Mouse (Mus musculus): ENCODE results near the gene Hmox2. TPM values are rescaled to one million over a fixed set of nuclear protein-coding genes. Genes with fewer than 3 reads are reported as not detected.

The Hmox2 gene
- total RNA-seq, 2 experiments from 2014 or later, result 54.3 to 56.2 TPM

- no peak for DNase-seq (ENCODE audit: low spot score in 2 of 2)
Observed at GRCm38 (mm10) chr16:4778940-4779339, 52.8 kb downstream of the Hmox2 start.

DNA sequence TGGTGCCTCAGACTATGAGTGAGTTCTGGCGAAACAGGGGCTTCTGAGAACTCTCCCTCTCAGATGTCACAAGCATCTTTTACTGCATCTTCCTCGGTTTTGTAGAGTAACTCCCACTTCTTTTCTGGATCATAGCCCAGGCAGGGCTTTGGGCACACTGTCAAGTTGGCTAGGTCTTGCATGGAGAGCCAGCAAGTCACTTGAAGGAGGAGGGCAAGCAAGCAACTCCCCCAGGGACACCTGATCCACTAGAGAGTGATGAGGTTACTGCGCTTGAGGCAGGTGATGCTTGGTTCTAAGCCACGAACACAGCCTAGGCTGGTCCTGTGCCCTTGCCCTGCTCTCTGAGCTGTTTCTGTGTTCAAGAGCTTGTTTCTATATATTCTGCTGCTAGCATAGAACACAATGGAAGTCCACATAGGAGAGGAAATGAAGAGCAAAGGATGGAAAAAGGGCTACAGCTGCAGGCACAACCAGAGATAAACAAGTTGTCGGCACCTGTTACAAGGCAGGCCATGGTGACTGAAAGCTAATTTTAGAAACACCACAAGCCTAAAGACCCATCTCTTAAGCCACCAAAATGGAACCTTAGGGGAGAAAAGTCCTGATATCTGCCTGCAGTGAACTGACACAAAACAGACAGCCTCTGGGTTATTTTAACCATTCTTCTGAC is 55.5 kb downstream of the Hmox2 start:
- DNase-seq (ENCODE audit: low spot score in 2 of 2), result peak in 1 of 2 experiments; percentile 50

DNA sequence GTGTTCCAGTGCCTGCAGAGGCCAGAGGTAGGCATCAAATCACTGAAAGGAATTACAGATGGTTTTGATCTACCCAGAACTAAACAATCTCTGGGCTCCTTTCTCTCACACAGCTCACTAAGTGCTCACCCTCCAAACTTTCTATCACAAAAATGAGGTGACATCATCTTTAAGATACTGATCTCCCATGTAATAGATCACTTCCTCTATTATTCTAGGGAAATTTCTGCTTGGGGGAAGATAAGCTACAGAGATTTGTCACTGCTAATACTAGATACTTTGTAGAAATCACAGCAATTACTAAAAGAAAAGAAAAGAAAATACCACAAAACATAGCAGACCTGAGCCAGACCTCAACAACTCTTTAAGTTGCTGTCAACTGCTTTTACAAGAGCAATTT is 56.4 kb downstream of the Hmox2 start:
- DNase-seq (ENCODE audit: low spot score in 2 of 2), result no peak

DNA sequence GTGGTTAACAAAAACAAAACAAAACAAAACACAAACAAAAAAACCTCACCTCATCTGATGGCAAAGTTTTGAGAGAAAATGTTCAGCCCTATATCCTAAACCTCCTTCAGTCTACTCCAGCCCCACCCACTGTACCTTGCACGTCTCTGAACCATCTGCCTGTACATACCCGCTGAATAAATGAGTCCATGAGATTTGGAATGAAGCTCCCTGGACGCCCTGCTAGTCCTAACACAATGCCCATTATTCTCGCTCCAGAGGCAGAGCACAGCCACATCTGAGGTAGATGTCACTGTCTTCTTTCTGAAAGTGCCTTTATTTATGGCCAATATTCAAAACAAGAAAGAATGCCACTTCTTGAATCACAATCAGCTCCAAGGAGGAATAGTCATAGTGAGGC is 59.5 kb downstream of the Hmox2 start:
- no peak for DNase-seq (ENCODE audit: low spot score in 2 of 2)

GRCm38 (mm10) chr16:4788176-4788575 is 62.0 kb downstream of the Hmox2 start:
- DNase-seq (ENCODE audit: low spot score in 2 of 2), result no peak

- peak in 1 of 2 experiments; percentile 23 for DNase-seq (ENCODE audit: low spot score in 2 of 2)
Observed at GRCm38 (mm10) chr16:4789311-4789768, 63.2 kb downstream of the Hmox2 start.

DNA sequence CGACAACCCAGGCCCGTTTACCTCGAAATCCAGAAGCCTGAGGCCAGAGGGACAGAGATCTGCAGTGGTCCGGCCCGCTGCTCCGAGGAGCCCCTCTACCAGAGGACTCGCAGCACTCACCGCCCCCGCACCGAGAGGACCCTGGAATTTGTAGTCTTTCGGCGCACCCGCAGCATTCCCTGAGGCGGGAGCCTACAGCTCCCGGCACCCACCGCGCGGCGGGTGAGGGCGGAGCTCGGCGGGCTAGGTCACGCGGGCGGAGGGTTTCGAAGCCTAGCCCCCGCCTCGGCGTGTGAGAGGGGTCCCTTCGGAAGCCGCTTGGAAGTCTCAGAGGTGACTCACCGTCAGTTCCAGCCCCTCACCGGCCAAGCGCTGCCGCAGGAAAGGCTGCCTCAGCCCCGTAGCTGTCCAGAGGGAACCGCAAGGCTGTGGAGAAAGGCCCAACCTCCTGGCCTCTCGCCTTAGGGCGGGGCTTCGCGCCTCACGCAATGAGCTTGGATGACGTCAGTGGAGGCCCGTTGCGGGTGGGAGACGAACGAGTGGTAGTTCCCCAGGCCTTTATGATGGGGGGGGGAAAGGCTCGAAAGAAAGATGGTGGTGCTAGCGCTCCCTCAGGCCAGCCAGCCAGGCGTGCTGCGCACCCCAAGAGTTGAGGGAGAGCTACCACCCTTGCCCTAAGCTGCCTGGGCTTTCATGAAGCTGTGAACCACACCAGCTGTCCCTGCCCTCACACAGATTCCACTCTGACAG is 63.8 kb downstream of the Hmox2 start, which contains the start of gene Cdip1:
Gene Cdip1 (minus strand): TSS at position 483 of the 750 bp plus-strand sequence.
- DNase-seq (ENCODE audit: low spot score in 2 of 2), result peak; percentile 86 to 94

DNA sequence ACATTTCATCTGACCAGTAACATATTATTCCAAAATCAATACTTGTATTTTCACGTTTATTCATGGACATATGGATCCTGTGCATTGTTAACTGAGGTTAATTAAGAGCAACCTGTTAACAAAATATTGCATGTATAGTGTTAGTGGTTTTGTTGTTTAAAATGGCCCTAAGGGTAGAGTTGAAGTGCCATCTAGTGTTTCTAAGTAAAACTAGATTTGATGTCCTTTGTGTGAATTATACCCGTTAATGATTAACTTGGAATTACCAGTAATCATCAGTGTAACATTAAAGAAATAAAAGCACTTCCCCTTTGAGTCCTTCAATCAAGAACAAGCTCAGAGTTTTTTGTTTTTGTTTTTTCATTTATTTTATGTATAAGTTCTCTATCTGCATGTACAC is 65.2 kb downstream of the Hmox2 start:
- DNase-seq (ENCODE audit: low spot score in 2 of 2), result no peak

- DNase-seq (ENCODE audit: low spot score in 2 of 2), result no peak
Observed at GRCm38 (mm10) chr16:4796631-4797030, 70.5 kb downstream of the Hmox2 start.

Other genes starting within 250 kb of the Hmox2 start
- 1,000 to 10,000 TPM; 1,069 to 1,086 TPM for gene Srl, start 184.5 kb upstream of the Hmox2 start, total RNA-seq (2021)
- gene Tfap4, start 166.5 kb upstream of the Hmox2 start, total RNA-seq (2021), result 10 to 100 TPM; 10.5 to 11.6 TPM
- 10 to 100 TPM; 41.4 to 45.9 TPM for gene Glis2, start 131.6 kb upstream of the Hmox2 start, total RNA-seq (2021)
- gene Pam16, start 101.4 kb upstream of the Hmox2 start, total RNA-seq (2021), result 10 to 100 TPM; 77.1 TPM
- 10 to 100 TPM; 11.7 to 15.1 TPM for gene Vasn, start 86.4 kb upstream of the Hmox2 start, total RNA-seq (2021)
- gene Dnaja3, start 86.4 kb upstream of the Hmox2 start, total RNA-seq (2021), result 10 to 100 TPM; 61.8 to 62.1 TPM
- 10 to 100 TPM; 27.3 to 28.5 TPM for gene Coro7, start 46.6 kb upstream of the Hmox2 start, total RNA-seq (2021)
- gene Nmral1, start 7.0 kb upstream of the Hmox2 start, total RNA-seq (2021), result 10 to 100 TPM; 14.0 to 15.1 TPM
- 100 to 1,000 TPM; 107 to 114 TPM for gene Cdip1, start 63.9 kb downstream of the Hmox2 start, total RNA-seq (2021)
- not detected for gene 4930562C15Rik, start 109.1 kb downstream of the Hmox2 start, total RNA-seq (2021)
- 10 to 100 TPM; 32.3 to 32.8 TPM for gene Ubald1, start 154.0 kb downstream of the Hmox2 start, total RNA-seq (2021)
- 10 to 100 TPM; 87.3 to 91.8 TPM for gene Mgrn1, start 159.9 kb downstream of the Hmox2 start, total RNA-seq (2021)
- 10 to 100 TPM; 51.5 to 57.6 TPM for gene Nudt16l1, start 212.4 kb downstream of the Hmox2 start, total RNA-seq (2021)
- gene Anks3, start 237.8 kb downstream of the Hmox2 start, total RNA-seq (2021), result 10 to 100 TPM; 25.9 to 27.9 TPM